Mouse (Mus musculus) liver (tissue): ENCODE measurements around the gene Cped1.

Source experiments
- DNase-seq: peaks from one replicate; pipeline ENCODE4 v3.0.0-alpha.2; 2020; ENCODE audit warnings: mixed read lengths

Cped1 gene

DNA sequence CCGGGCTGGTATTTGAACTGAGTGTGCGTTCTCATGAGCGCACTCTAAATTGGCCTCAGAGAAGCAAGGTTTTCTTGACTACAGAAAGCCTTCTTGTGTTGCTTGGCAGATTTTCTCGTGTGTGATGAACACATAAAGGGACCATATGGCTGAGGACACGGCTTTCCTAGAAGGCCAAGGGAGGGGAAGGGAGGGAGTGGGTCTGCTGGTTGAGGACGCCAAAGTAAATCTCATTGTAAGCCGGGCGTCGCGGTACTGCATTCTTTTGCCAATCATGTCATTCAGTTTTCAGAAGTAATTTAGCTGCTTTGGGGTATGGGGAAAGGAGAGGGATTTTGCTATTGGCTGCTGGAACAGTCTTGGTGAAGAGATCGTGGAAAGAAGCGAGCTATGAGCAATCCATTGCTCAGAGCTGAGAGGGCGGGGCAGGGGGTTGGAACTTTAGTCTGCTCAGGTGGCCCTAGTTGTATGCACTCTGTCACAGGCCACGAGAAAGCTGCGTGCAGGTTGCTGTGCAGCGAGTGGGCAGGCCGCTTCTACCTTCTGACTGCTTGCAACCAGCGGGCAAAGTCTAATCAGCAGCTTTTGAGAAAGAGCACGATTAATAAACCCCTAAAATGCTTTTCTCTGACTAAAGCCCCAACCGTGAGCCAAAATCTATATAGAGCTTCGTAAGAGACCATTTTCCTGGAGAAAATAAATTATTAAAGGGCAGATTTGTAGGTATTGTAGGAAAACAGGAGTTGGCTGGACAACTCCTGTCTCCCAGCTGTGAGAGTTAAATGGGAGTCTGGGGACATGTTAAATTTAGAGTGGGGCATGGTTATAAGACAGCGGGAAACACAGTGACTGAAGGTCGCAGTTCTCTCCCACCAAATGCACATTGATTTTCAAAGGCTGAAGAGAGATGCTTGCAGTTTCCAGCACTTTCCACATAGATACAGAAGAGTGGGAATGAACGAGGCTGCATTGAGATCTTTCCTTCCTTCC is 203.9 kb downstream of the Cped1 start:
- DNase-seq: no peak

DNA sequence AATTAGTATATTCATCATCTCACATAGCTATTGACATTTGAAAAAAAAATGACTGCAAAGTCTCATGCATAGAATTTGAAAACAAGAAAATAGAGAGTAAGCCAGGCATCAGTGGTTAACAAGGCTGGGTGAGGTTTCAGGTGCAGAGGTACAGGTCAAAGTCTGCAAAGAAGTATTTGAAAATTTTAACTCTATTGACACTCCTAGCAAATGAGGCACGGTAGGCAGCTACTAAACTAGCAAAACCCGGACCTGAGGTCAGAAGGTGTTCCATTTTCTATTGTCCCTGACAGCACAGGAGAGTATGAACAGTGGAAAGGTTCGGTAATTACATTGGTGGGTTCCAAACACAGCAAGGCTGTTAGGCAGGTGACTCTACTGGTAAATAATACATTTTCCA is 212.9 kb downstream of the Cped1 start:
- no peak for DNase-seq

DNA sequence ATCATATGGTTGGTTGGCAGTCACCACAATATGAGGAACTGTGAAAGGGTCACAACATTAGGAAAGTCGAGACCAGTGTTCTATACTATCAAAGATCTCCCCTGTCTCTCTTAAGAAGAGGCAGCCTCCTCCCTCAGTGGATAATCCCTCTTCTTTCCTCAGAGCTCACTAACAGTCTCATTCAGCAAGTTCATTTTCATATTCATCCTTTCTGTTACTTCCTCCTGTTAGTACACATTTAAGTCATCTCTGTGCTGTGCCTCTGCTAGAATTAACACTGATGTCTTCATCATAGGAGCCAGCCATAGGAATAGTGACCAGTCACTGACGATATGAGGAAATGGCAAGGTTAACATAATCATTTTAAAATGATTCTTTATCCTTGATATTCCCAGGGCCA is 213.8 kb downstream of the Cped1 start:
- no peak for DNase-seq

DNA sequence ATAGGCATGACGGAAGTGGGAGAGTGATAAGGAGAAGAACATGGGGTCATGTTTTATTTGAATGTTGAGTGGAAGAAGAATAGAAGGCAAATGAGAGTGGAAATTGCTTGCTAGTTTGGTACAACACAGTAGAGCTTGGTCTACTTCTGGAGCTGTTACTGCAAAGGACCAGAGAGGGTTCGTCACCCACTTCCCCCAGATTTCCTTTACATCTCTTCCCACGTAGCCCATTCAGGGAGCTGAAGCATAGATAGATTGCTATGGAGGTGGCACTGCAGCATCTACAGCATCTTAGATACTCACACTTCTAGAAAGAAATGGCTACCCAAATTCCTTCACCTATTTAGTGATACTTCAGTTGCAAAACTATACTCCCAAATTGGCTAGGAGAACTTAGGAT is 214.4 kb downstream of the Cped1 start:
- no peak for DNase-seq

DNA sequence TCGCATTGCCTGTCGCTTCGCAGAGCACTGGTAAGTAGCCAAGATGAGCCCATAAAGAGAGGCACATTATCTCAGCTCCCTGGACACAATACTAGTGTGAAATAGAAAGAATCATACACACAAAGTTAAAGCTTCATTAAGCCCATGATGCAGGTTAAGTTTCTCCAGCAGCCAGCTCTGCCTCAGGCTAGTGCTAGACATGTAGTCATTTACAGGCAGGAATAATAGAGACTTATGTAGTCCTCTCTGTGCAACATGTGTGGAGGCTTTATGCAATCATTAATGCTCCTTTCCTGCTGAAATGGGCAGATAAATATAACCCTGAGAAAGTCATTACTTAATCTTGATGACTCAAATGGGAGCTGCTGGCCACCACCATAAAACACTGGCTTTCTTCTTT is 216.2 kb downstream of the Cped1 start:
- no peak for DNase-seq

DNA sequence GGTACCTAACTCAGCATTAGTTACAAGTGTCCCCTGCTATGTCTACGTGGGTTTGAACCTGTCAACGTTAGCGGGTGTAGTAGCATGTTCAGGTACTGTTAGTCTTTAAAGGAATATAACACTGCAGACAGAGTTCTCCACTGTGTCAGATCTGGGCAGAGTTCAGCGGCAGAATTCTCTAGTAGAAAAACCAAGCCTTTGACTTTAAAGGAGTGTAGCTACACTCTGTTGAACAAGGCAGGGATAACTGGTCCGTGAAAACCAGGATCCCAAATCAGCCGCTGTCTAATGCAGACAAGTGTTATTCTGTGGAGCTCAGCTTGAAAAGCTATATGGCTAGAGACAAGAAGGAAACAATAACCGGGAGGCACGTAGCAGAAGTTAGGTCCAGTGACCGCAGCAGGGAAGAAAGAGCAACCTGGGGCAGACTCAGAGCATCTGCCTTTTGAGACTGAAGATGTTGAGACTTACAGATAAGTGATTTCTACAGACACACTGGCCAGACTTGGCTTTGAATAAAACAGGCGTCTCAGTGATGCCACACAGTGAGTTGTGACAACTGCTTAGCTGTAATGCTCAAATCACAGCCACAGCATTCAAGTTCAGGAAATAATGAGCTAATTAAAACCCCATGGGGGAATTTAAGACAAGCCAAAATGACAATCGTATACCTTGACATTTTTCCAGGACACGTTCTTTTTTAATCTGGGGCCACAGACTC is 219.5 kb downstream of the Cped1 start:
- no peak for DNase-seq

DNA sequence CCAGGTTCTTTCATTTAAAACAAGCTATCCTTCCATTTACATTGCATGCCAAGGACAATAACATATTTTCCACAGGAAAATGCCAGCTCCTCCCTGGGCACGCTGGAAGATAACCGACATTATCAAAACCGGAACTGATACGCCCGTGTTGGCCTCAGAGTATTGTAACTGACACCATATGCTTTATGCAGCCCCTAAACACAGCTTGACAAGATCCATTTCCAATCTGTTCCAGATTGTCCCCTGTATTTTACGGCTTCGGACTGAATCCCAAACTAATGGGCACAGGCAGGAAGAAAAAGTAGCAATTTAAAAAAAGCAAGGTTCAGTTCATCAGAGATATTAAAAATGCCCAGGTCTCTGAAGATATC is 220.0 kb downstream of the Cped1 start:
- DNase-seq: no peak

DNA sequence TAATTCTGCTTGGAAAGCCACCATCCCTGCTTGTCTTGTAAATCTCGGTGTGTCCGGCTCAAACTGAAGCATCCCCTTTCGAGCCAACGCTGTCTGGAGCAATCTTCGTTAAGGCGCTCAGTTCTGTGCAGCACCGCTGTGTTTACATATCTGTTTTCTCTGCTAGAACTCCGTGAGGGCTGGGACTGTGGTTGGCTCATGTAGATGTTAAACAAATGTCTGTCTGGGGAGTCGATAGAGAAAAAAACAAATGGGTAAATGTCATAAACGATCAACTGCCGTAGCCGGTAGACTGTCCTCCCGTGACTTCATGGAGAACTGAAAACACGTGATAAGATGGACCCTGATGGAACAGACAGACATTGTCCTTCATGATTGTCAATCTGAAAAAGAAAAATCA is 220.5 kb downstream of the Cped1 start:
- no peak for DNase-seq

DNA sequence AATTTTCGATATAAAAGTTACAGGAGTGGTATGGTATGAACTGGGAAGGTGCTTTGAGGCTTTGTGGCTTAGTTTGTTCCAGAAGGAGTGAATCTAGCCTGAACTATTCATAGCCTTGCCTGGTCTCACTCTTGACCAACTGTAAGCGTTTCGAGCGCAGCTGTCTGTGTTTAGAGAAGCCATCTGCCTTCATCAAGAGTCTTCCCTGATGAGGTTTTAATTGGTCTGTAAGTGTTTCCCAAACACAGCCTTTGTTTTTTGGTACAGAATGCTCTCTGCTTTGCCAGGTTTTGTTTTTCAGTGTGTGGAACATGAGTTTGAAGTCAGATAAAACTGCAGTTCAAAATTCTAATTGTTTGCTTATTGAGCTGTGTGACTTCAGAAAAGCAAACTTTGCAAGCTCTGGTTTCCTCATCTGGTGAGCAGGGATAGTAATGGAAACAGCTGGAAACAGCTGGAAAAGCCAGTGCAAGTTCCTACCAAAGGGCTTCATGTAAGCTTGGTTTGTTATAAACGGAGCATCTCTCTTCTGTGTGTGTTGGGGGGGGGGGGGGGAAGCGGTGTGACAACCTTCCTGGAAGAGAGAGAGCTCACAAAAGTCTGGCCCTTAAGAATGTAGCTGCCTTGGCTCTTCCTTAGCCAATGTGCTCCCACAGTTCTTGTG is 221.0 kb downstream of the Cped1 start:
- no peak for DNase-seq

DNA sequence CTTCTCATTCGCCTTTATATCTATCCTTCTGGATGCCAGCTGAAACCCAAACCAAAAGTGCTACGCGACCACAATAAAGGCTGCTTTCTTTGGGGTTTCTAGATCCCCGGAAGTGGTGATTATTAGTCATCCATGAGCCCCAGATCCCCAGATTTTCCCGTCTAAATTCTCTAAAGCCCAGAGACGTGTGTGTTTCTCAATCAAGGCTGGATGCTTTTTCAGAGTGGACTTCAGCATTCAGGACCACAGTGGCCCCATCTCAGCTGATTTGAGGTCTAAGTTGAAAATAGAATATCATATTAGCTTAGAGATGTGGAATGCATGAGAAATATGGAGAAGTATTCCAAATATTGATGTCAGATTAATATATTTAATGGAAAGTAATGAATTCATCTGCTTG is 226.4 kb downstream of the Cped1 start:
- no peak for DNase-seq

DNA sequence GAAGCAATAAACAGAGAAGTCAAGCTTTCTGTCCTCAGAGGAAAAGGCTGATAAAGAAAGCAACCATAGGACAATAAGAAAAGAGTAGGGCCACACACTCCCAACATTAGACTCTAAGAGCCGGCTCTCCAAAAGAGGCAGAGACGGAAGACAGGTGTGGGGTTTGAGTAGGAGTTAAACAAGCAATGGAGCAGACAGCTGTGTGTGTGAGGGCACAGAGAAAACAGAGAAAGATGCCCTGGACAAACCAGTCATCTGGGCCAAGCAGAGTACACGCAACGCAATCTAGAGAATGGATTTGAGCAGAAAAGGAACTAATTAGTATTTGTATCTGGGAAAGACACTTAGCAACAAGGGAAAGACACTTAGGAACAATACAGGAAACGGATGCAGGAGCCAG is 227.5 kb downstream of the Cped1 start:
- no peak for DNase-seq

DNA sequence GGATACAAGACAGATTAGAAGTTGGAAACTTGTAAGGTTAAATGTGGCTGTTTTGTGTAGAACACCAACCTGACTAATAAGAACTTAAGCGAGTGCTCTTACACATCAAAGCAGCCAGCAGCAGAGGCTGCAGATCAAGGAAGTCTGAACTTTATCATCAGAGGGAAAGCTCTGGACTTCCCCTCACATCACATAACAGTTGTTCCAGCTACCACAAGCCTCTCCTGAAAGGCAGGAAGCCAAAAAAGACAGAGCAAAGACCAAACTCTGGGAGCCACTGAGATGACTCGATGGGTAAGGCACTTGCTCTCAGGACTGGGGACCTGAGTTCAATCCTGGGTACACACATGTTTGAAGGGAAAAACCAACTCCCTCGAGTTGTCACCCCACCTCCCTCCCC is 228.1 kb downstream of the Cped1 start:
- no peak for DNase-seq

DNA sequence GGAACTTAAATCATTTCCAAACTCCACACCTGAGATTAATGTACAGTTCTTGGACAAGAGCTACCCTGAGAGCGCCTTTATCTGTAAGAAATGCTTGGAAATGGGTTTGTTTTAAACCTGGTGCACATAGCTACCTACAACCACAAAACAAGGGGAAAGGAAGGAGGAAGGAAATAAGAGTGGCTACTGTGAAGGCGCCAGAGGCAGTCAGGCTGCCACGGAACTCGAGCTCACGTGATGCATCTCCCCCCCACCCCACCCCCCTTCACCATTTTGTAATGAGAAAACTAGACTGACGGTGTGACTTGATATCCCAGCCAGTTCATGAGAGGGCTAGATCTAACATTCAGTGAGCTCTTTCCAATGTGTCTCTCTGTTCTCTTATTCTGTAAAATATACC is 228.9 kb downstream of the Cped1 start:
- DNase-seq: no peak

DNA sequence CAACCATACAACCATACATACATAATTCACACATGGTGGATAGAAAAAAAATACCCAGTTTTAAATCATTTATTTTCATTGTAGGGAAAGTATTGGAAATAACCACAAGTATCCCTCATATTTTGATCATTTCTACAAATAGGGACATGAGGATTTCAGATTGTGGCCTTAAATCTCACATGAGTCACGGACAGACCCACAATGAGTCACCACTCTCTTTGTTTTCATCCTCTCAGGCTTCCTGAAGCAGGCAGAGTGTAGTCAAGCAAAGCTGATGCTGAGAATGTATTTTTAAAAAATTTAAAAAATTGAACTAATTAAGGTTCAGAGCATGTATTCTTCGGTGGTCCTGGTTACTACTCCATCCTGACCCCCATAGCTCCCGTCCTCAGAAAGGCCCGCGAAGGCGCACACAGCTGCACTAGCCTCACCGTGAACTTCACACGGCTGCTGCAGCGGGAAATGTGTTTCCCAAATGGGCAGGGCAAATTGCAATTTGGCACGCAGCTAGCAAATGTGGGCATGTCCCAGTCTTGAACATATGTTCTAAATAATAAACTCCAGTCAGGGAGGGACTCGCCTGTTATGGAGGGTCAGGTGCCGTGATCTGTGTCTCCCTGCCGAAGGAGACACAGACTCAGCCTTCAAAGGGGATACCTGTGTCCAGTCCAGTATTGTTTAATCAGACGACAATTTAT is 230.7 kb downstream of the Cped1 start:
- DNase-seq: no peak

DNA sequence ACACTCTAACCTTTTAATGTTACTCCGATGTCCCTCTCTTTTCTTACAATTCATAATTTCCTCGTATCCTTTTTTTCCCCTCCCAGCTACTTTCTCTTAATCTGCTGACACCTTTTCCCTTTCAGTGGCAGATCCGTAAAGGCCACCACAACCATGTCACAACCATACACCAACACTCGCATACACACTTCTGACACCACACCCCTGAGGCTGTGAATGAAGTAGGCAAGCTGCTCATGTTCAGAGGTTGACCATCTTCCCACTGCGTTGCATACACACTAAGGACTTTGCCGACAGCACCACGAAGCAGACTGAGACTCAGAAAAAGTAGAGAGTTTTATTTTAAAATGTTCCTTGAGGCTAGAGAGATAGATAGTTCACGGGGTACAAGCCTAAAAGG is 235.4 kb downstream of the Cped1 start:
- no peak for DNase-seq

DNA sequence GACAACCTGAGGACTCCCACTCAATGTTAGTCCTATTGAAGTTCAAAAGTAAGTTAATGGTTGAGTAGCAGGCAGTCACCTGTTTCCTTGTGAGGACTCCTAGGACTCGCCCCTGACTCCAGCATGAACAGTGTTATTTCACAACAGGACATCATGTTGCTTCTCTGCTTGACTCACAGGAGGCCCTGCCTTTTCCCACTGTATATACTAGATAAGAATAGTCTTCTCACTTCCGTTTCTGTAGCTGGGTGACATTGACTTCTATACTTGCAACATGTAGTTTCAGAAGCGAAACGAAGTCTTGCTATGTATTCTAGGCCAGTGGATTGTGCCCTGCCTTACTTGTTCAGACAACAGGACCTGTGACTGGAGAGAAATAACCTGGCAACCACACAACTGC is 236.4 kb downstream of the Cped1 start:
- no peak for DNase-seq

DNA sequence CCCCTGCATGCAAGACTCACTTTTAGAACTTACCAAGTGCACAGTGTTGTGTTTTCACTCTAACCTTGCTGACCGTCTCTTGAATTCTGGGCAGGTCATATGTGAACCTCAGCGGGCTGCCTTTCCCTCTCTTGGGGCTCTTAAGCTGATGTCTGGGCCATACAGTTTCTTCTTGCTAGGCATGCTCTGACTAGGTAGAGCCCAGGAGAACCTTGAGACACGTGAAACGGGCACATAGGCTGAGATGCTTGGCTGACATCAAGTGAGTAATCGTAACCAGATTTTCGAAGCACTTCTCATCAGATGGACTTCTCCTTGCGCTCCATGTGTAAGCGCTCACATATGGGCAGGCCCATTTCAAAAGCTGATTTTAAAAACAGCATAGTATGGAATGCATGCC is 237.2 kb downstream of the Cped1 start:
- no peak for DNase-seq

DNA sequence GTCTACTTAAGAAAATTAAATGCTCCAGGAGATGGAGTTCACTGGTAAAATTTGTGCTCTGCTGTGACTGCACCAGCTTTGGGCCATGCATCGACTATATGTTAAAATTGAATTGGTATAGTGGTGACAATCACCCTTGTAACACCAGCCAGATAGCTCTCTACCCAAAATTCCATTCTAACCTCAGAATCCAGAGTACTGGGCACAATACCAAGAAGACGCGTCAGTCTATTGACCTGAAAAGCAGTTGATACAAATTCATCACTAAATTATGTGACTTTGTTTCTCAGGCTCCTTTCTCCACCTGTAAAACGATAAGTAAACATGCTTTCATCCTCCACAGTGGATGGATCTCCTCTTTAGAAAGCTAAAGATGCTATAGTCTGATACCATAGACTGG is 238.6 kb downstream of the Cped1 start:
- no peak for DNase-seq

DNA sequence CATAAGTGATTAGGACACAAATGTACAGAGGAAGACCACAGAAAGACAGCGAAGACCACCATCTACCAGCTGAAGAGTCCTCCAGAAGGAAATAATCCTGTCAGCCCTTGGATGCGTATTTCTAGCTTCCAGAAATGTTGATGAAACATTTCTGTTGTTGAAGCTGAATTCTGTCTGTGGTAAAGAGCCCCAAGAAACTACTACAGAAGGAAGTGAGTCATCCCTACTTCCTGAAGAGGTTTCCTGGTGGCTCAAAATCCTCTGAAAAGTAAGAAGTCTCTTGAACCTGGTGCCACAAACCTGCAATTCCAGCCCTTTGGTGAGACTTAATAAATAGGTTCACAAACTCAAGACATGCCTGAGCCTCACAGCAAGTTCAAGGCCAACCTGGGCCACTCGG is 245.5 kb downstream of the Cped1 start:
- no peak for DNase-seq

DNA sequence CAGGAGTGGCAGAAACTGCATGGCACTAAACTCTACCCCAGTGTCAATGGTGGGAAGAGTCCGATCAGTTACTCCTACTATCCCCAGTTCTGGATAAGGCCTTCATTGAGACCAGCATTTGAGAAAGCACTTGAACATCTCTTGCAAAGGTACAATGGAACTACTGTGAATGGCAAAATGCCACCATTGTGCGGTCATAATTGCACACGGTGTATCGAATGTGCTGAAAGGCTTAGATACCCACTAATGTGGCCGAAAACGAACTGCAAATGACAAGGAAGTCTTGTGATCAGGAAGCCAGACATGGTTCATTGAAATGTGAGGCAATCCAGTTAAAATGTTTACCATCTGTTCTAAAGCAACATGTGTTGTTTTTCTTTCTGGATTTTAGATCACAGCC is 247.8 kb downstream of the Cped1 start:
- DNase-seq: no peak

DNA sequence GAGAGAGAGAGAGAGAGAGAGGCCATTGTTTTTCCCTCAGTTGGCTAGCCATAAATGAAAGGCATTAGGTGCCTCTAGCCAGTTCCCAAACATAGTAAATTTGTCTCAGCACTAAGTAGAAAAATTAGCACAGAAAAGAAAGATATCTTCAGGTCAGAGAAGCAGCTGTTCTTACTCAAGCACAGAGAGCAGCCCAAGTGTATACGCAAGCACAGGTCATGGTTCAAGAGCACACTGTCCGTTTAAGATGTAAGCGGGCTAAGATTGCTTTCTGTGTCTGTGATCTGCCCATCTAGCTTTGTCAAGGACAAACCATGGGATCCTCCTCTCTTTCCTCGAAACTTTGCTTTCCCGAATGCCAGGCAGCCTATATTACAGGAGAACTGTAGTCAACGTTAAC is 249.4 kb downstream of the Cped1 start:
- no peak for DNase-seq

DNA sequence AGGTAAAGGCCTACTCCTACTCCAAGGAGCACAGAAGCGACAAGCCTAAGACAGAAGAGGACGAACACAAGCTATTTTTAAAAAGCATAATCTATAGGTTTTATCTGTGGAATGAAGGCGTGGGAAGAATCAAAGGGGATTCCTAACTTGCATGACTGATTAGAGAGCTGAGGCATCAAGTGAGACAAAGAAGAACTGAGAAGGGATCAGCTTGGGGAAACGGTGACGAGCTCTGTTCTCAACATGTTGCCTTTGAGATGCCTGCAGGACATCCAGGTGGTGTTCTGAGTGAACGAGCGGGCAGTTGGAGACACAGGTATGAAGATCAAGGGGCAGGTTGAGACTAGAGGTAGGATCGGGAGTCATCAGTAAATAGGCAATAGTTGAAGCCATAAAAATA is 257.6 kb downstream of the Cped1 start:
- DNase-seq: no peak

DNA sequence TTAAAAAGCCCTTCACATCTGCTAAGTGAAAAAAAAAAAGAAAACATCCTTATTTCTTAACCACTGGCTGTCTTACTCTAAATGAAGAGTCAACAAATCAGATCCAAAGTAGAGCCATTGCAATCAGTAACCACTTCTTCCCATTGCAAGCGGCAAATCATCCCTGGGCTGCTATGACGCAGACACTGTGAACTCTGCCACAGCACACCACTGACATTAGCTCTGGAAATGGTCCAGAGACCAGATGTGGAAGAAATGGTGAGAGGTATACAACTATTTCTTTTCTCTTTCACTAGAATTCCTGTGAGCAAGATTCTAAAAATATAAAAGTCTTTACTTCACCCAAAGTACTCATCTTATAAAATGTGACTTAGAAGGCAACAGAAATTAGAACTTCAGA is 261.0 kb downstream of the Cped1 start:
- DNase-seq: no peak
